Mouse (Mus musculus) hindbrain, postnatal 0 days (tissue): ENCODE data around the gene Gm20388. TPM values are rescaled to one million over a fixed set of nuclear protein-coding genes. Genes with fewer than 3 reads are reported as not detected.
"Not testable (repeated sequence)": the region's sequence is repeated elsewhere in the genome, so short reads cannot be mapped to it uniquely, and the experiment has no call there.

Experiments
- ATAC-seq: fragments of 200-750 bp; cut with Nextera tagmentation; 2 replicates; pipeline ENCODE4 v1.8.0; 2017; ENCODE audit warnings: mild to moderate bottlenecking, moderate TSS enrichment, moderate library complexity
- DNase-seq: peaks from one replicate; pipeline ENCODE4 v3.0.0-alpha.2; 2015; ENCODE audit warnings: low spot score
- H3K27ac ChIP-seq: fragments of 300-500 bp; sonication (generic); 2 replicates; pipeline ENCODE4 v1.5.1; 2014; ENCODE audit warnings: mild to moderate bottlenecking
- H3K27me3 ChIP-seq: fragments of 300-500 bp; sonication (generic); 2 replicates; pipeline ENCODE4 v1.6.1; 2014; ENCODE audit warnings: low read length, mixed read lengths; ENCODE audit not compliant: insufficient read depth
- H3K36me3 ChIP-seq: fragments of 300-500 bp; sonication (generic); 2 replicates; pipeline ENCODE4 v1.6.1; 2014; ENCODE audit warnings: low read length, mixed read lengths; ENCODE audit not compliant: insufficient read depth
- H3K4me1 ChIP-seq: fragments of 300-500 bp; sonication (generic); 2 replicates; pipeline ENCODE4 v1.6.1; 2014; ENCODE audit warnings: antibody characterized with exemption, low read length, mixed read lengths; ENCODE audit not compliant: insufficient read depth
- H3K4me2 ChIP-seq: fragments of 300-500 bp; sonication (generic); 2 replicates; pipeline ENCODE4 v1.6.1; 2014; ENCODE audit warnings: low read depth, mild to moderate bottlenecking, low read length, moderate library complexity, mixed read lengths
- H3K4me3 ChIP-seq: fragments of 300-500 bp; sonication (generic); 2 replicates; pipeline ENCODE4 v1.5.1; 2014; ENCODE audit warnings: low read length
- H3K9ac ChIP-seq: fragments of 300-500 bp; sonication (generic); replicated peaks from 2 replicates; pipeline ENCODE4 v1.6.1; 2014; ENCODE audit warnings: mild to moderate bottlenecking, low read length, moderate library complexity, mixed read lengths
- H3K9me3 ChIP-seq: fragments of 300-500 bp; sonication (generic); 2 replicates; pipeline ENCODE4 v1.6.1; 2016; ENCODE audit warnings: low read length, mixed read lengths
- CTCF ChIP-seq: IDR thresholded peaks from 2 replicates; pipeline ENCODE4 v1.5.1; 2016; ENCODE audit warnings: antibody characterized with exemption, control low read depth, low read depth
- WGBS: fragments of 180-500 bp; shearing (Covaris S2); extraction: QIAGEN DNeasy Blood & Tissue Kit; methylation state at CpG from one replicate; pipeline ENCODE4 v1.1.7; 2014; 5-methylcytosine and 5-hydroxymethylcytosine counted together
- polyA plus RNA-seq: library from polyadenylated mRNA; unstranded; fragments of >200 nt; fragmentation: Nextera tagmentation; extraction: Ambion mirVana; gene quantifications from 2 replicates; pipeline ENCODE4 v1.2.1, GENCODE M21; 2015
- total RNA-seq: library from RNA; depleted of rRNA; stranded (reverse); fragments of >200 nt; gene quantifications from 2 replicates; pipeline ENCODE4 v1.2.3, GENCODE M21; 2014

Gm20388 gene
- total and polyA plus RNA-seq, 2 experiments from 2014 or later, result 71.3 TPM; not detected in 1

- ATAC-seq, result no peak
- Histone ChIP-seq H3K4me2 (no peak overlapping the region), H3K36me3 (no peaks in the 10 kb centered on the region), H3K9ac (no peak overlapping the region), H3K4me1 (no peaks in the 10 kb centered on the region), H3K9me3 (no peaks in the 10 kb centered on the region), H3K27ac (no peak overlapping the region), H3K4me3 (no peak overlapping the region), H3K27me3 (no peaks in the 10 kb centered on the region)
- TF ChIP-seq CTCF, result no peak
- no peak for DNase-seq
- WGBS, result 85% methylated on average over 15 of the region's 15 CpGs
These were observed 805.5 kb downstream of the Gm20388 start for GRCm38 (mm10) chr8:120715996-120716680.

GRCm38 (mm10) chr8:120719586-120720236 is 809.1 kb downstream of the Gm20388 start:
- no peaks in the 10 kb centered on the region for H3K36me3 ChIP-seq
- no peak overlapping the region for H3K9ac ChIP-seq
- H3K4me3 ChIP-seq, result no peak overlapping the region
- no peak overlapping the region for H3K27ac ChIP-seq
- no peaks in the 10 kb centered on the region for H3K27me3 ChIP-seq
- H3K9me3 ChIP-seq, result no peaks in the 10 kb centered on the region
- H3K4me1 ChIP-seq, result no peaks in the 10 kb centered on the region
- WGBS, result 73% methylated on average over 19 of the region's 19 CpGs
- no peak for DNase-seq
- no peak for TF ChIP-seq CTCF
- no peak for ATAC-seq
- no peak overlapping the region for H3K4me2 ChIP-seq

DNA sequence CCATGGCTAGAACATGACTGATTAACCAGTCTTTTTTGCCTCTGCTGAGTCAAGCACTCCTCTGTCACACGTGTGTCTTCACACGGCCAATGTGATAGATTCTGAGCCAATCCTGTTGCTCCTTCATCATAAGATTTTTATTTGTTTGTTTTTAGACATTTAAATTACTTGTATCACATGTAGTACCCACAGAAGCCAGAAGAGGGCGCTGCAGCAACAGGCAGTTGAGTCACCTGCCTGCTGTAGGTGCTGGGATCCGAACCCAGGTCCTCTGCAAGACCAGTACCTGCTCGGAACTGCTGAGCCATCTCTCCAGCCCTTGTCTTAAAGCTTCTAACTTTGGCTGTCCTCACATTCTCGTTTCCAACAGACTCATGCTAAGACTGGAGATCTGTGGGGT is 812.4 kb downstream of the Gm20388 start:
- ATAC-seq (no peak), DNase-seq (no peak)
- H3K4me1 ChIP-seq, result no peaks in the 10 kb centered on the region
- peak; percentile 35 for TF ChIP-seq CTCF
- no peak overlapping the region for H3K4me3 ChIP-seq
- WGBS, result 76% methylated on average over 6 of the region's 6 CpGs
- no peak overlapping the region for H3K27ac ChIP-seq
- H3K27me3 ChIP-seq, result no peaks in the 10 kb centered on the region
- H3K4me2 ChIP-seq, result no peak overlapping the region
- H3K9me3 ChIP-seq, result no peaks in the 10 kb centered on the region
- H3K9ac ChIP-seq, result no peak overlapping the region
- H3K36me3 ChIP-seq, result no peaks in the 10 kb centered on the region

GRCm38 (mm10) chr8:120724096-120724495 is 813.5 kb downstream of the Gm20388 start:
- 98% methylated on average over 2 of the region's 4 CpGs for whole genome bisulfite sequencing
- not testable (repeated sequence) for H3K4me2 ChIP-seq, H3K9ac ChIP-seq, DNase-seq, H3K36me3 ChIP-seq, H3K4me3 ChIP-seq, H3K9me3 ChIP-seq, H3K27me3 ChIP-seq, H3K4me1 ChIP-seq, H3K27ac ChIP-seq, ATAC-seq
- peak; percentile 34 for TF ChIP-seq CTCF

- 79% methylated on average over 17 of the region's 17 CpGs for WGBS
- no peak for ATAC-seq
- no peak for TF ChIP-seq CTCF
- H3K9me3 ChIP-seq, result no peaks in the 10 kb centered on the region
- no peaks in the 10 kb centered on the region for H3K36me3 ChIP-seq
- no peak overlapping the region for H3K4me3 ChIP-seq
- H3K4me1 ChIP-seq, result no peaks in the 10 kb centered on the region
- no peak overlapping the region for H3K9ac ChIP-seq
- no peak for DNase-seq
- no peaks in the 10 kb centered on the region for H3K27me3 ChIP-seq
- H3K27ac ChIP-seq, result no peak overlapping the region
- H3K4me2 ChIP-seq, result no peak overlapping the region
These were observed 814.4 kb downstream of the Gm20388 start for GRCm38 (mm10) chr8:120724816-120725575.

- H3K9ac ChIP-seq, result no peak overlapping the region
- H3K36me3 ChIP-seq, result no peaks in the 10 kb centered on the region
- no peak overlapping the region for H3K4me2 ChIP-seq
- H3K27me3 ChIP-seq, result no peaks in the 10 kb centered on the region
- H3K4me3 ChIP-seq, result no peak overlapping the region
- H3K27ac ChIP-seq, result no peak overlapping the region
- DNase-seq (no peak), ATAC-seq (no peak)
- H3K4me1 ChIP-seq, result no peaks in the 10 kb centered on the region
- TF ChIP-seq CTCF, result no peak
- 92% methylated on average over 5 of the region's 5 CpGs for WGBS
- no peaks in the 10 kb centered on the region for H3K9me3 ChIP-seq
These were observed 814.9 kb downstream of the Gm20388 start for GRCm38 (mm10) chr8:120725576-120725950.
